Mouse (Mus musculus) B cell, adult (primary cell): ENCODE measurements around the gene Rere. TPM values are rescaled to one million over a fixed set of nuclear protein-coding genes. Genes with fewer than 3 reads are reported as not detected.

Experiments used
- total RNA-seq: library from RNA; stranded (reverse); gene quantifications from 4 replicates; pipeline ENCODE4 v1.2.4, GENCODE M21; 2023; ENCODE audit not compliant: inconsistent age

Gene Rere
- total RNA-seq, result 168 to 196 TPM (median 194 TPM) in 4 replicates

GRCm38 (mm10) chr4:150281018-150281761 is at the start of gene Rere:
Rere (plus strand) TSS chr4:150281646.

GRCm38 (mm10) chr4:150236521-150237481 is 44.6 kb upstream of the Rere start, which contains the start of gene Eno1:
Eno1 (plus strand) TSS chr4:150236721.

GRCm38 (mm10) chr4:150651390-150652277 is 370.2 kb downstream of the Rere start, which contains the start of gene Slc45a1:
Slc45a1 (minus strand) TSS chr4:150652174.

Other genes with a start within 250 kb of the Rere start
- 0.93 to 1.4 TPM (median 1.2 TPM) in 4 replicates for gene Gpr157, start 194.3 kb upstream of the Rere start, total RNA-seq
- gene Slc2a5, start 162.4 kb upstream of the Rere start, total RNA-seq, result not detected in 4 replicates
- gene Slc2a7, start 132.7 kb upstream of the Rere start, total RNA-seq, result not detected in 4 replicates
- gene Car6, start 80.3 kb upstream of the Rere start, total RNA-seq, result not detected in 4 replicates
- 112 to 127 TPM (median 120 TPM) in 4 replicates for gene Eno1, start 44.9 kb upstream of the Rere start, total RNA-seq